Mouse (Mus musculus) heart, adult 2 months (tissue): ENCODE data around the gene Cxxc4.

Experiments
- CTCF ChIP-seq: fragments of 200-600 bp; IDR thresholded peaks from 2 replicates; pipeline ENCODE4 v1.8.1; 2022; ENCODE audit warnings: antibody characterized with exemption, mild to moderate bottlenecking, moderate library complexity
- POLR2A ChIP-seq: fragments of 200-500 bp; IDR thresholded peaks from 2 replicates; pipeline ENCODE4 v1.6.1; 2011; ENCODE audit warnings: mild to moderate bottlenecking, low read depth, low read length, control low read depth; ENCODE audit not compliant: insufficient read depth

GRCm38 (mm10) chr3:134279655-134280054, 43.4 kb downstream of the Cxxc4 start:
- TF ChIP-seq POLR2A (no peak), CTCF (no peak)
